Mouse (Mus musculus) G1E (cell line): Measurements from ENCODE around the gene Adamts6. TPM values are rescaled to one million over a fixed set of nuclear protein-coding genes. Genes with fewer than 3 reads are reported as not detected.

Source experiments
- ATAC-seq: 2 replicates; pipeline ENCODE4 v1.8.0; 2016; ENCODE audit warnings: mild to moderate bottlenecking; ENCODE audit not compliant: insufficient number of reproducible peaks, poor library complexity, low FRiP score, severe bottlenecking; ENCODE audit errors: extremely low read depth
- DNase-seq: peaks from one replicate; pipeline ENCODE4 v3.0.0; 2012; ENCODE audit warnings: low spot score
- H3K27me3 ChIP-seq: 2 replicates; pipeline ENCODE4 v1.6.1; 2012; ENCODE audit warnings: mild to moderate bottlenecking, low read length, inconsistent platforms; ENCODE audit not compliant: insufficient read depth
- H3K36me3 ChIP-seq: replicated peaks from 2 replicates; pipeline ENCODE3; 2012; ENCODE audit warnings: mild to moderate bottlenecking, inconsistent platforms
- H3K4me1 ChIP-seq: 2 replicates; pipeline ENCODE4 v1.6.1; 2012; ENCODE audit warnings: low read depth, low read length, inconsistent platforms, mixed read lengths; ENCODE audit not compliant: insufficient read depth
- H3K4me3 ChIP-seq: 2 replicates; pipeline ENCODE4 v1.5.1; 2012; ENCODE audit warnings: low read depth, mild to moderate bottlenecking, inconsistent platforms, low read length, moderate library complexity, mixed read lengths
- H3K9me3 ChIP-seq: replicated peaks from 2 replicates; pipeline ENCODE4 v1.6.1; 2012; ENCODE audit warnings: inconsistent platforms
- CTCF ChIP-seq: IDR thresholded peaks from 2 replicates; pipeline ENCODE4 v1.5.1; 2012; ENCODE audit warnings: low read depth, low read length, inconsistent platforms, mixed read lengths
- GATA1 ChIP-seq: IDR thresholded peaks from 2 replicates; pipeline ENCODE4 v1.6.1; 2012; ENCODE audit warnings: borderline replicate concordance, low read length, inconsistent platforms, mixed read lengths
- GATA2 ChIP-seq: IDR thresholded peaks from 2 replicates; pipeline ENCODE4 v1.6.1; 2012; ENCODE audit warnings: low read depth, low read length, inconsistent platforms, borderline replicate concordance
- POLR2AphosphoS5 ChIP-seq: IDR thresholded peaks from 2 replicates; pipeline ENCODE4 v1.6.1; 2012; ENCODE audit warnings: low read depth, low read length, inconsistent platforms; ENCODE audit not compliant: insufficient replicate concordance
- TAL1 ChIP-seq: conservative IDR thresholded peaks from 2 replicates; pipeline ENCODE4 v1.6.1; 2012; ENCODE audit warnings: low read depth, low read length, inconsistent platforms, mixed read lengths
- polyA plus RNA-seq: library from polyadenylated mRNA; stranded (reverse); fragments of >175 nt; gene quantifications from 2 replicates; pipeline ENCODE4 v1.2.3, GENCODE M21; 2012
- total RNA-seq, 2 experiments: library from RNA; stranded (forward) in 1 of 2; stranded (reverse) in 1 of 2; fragments of 200-1000 nt in 1 of 2; fragments of >200 nt in 1 of 2; fragmentation: Nextera tagmentation in 1 of 2; gene quantifications; 2 replicates each; pipeline ENCODE4 v1.2.3; 2014 to 2017

Adamts6 gene
- total and polyA plus RNA-seq, 3 experiments: 0.26 to 12.5 (median 11.8) TPM

GRCm38 (mm10) chr13:104448349-104448748, 160.7 kb downstream of the Adamts6 start:
- no peak for ATAC-seq
- DNase-seq: no peak
- peaks cover 3% of the 10 kb centered on the region for H3K36me3 ChIP-seq
- TF ChIP-seq TAL1 (no peak), GATA1 (no peak), GATA2 (no peak), POLR2AphosphoS5 (no peak), CTCF (no peak)
- no peaks in the 10 kb centered on the region for H3K4me1 ChIP-seq
- no peaks in the 10 kb centered on the region for H3K27me3 ChIP-seq
- H3K9me3 ChIP-seq: no peaks in the 10 kb centered on the region
- H3K4me3 ChIP-seq: no peak overlapping the region

GRCm38 (mm10) chr13:104453271-104453974, 165.8 kb downstream of the Adamts6 start:
- H3K4me3 ChIP-seq: no peak overlapping the region
- DNase-seq (no peak), ATAC-seq (no peak)
- H3K27me3 ChIP-seq: no peaks in the 10 kb centered on the region
- no peaks in the 10 kb centered on the region for H3K36me3 ChIP-seq
- no peaks in the 10 kb centered on the region for H3K9me3 ChIP-seq
- no peaks in the 10 kb centered on the region for H3K4me1 ChIP-seq
- TF ChIP-seq TAL1: no peak
- TF ChIP-seq GATA2: no peak
- TF ChIP-seq CTCF: no peak
- no peak for TF ChIP-seq POLR2AphosphoS5
- TF ChIP-seq GATA1: no peak

- no peaks in the 10 kb centered on the region for H3K36me3 ChIP-seq
- no peak overlapping the region for H3K4me3 ChIP-seq
- ATAC-seq (no peak), DNase-seq (no peak)
- no peak for TF ChIP-seq GATA2
- TF ChIP-seq GATA1: no peak
- TF ChIP-seq CTCF: no peak
- TF ChIP-seq TAL1: no peak
- TF ChIP-seq POLR2AphosphoS5: no peak
- no peaks in the 10 kb centered on the region for H3K4me1 ChIP-seq
- H3K27me3 ChIP-seq: no peaks in the 10 kb centered on the region; the same call in 1 of the 2 replicates
- H3K9me3 ChIP-seq: no peaks in the 10 kb centered on the region
These were observed 172.7 kb downstream of the Adamts6 start for GRCm38 (mm10) chr13:104460287-104460686.

GRCm38 (mm10) chr13:104468061-104468460, 180.4 kb downstream of the Adamts6 start:
- TF ChIP-seq CTCF: no peak
- TF ChIP-seq GATA1: no peak
- no peak for TF ChIP-seq TAL1
- no peak for TF ChIP-seq POLR2AphosphoS5
- no peak for TF ChIP-seq GATA2
- ATAC-seq (no peak), DNase-seq (no peak)
- H3K9me3 ChIP-seq: no peaks in the 10 kb centered on the region
- no peaks in the 10 kb centered on the region for H3K4me1 ChIP-seq
- H3K4me3 ChIP-seq: no peak overlapping the region
- H3K36me3 ChIP-seq: no peaks in the 10 kb centered on the region
- H3K27me3 ChIP-seq: no peaks in the 10 kb centered on the region

DNA sequence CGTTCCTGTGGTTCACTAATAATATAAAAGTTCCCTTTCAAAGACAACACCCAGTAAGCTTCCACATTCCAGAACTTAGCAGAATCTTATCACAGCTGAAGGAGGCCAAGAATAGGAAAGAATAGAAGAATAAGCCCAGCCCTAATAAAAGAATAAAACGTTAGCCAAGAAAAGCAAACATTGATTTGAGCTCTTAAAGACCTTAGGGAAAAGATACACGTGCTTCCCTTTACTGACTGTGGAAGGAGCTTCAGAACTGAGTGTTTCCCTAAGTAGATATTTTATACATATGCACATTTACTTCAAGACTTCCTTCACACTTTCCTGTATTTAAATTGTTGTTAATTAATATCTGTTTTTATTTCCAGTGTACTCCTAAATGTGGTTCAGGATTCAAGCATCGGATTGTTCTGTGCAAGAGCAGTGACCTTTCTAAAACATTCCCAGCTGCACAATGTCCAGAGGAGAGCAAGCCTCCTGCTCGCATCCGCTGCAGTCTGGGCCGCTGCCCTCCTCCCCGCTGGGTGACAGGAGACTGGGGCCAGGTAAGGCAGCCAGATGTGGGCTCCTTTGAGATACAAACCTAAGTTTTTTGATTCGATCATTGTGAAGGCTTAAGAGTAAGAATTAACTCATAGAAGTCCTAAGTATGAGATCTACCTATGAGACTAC, 188.8 kb downstream of the Adamts6 start:
- no peak for DNase-seq
- H3K4me1 ChIP-seq: no peaks in the 10 kb centered on the region
- TF ChIP-seq TAL1: no peak
- no peak for TF ChIP-seq GATA2
- TF ChIP-seq GATA1: no peak
- no peak for TF ChIP-seq POLR2AphosphoS5
- no peak for TF ChIP-seq CTCF
- H3K36me3 ChIP-seq: no peaks in the 10 kb centered on the region
- no peaks in the 10 kb centered on the region for H3K9me3 ChIP-seq
- ATAC-seq: no peak
- no peaks in the 10 kb centered on the region for H3K27me3 ChIP-seq
- H3K4me3 ChIP-seq: no peak overlapping the region

GRCm38 (mm10) chr13:104482426-104483089, 194.9 kb downstream of the Adamts6 start:
- DNase-seq (no peak), ATAC-seq (no peak)
- no peaks in the 10 kb centered on the region for H3K36me3 ChIP-seq
- no peaks in the 10 kb centered on the region for H3K4me1 ChIP-seq
- TF ChIP-seq POLR2AphosphoS5: no peak
- no peak for TF ChIP-seq TAL1
- TF ChIP-seq GATA1: no peak
- no peak for TF ChIP-seq GATA2
- no peak for TF ChIP-seq CTCF
- H3K4me3 ChIP-seq: no peak overlapping the region
- no peaks in the 10 kb centered on the region for H3K27me3 ChIP-seq
- no peaks in the 10 kb centered on the region for H3K9me3 ChIP-seq
